ENCODE assay signal across 14 mouse cellular contexts in the genomic region with DNA sequence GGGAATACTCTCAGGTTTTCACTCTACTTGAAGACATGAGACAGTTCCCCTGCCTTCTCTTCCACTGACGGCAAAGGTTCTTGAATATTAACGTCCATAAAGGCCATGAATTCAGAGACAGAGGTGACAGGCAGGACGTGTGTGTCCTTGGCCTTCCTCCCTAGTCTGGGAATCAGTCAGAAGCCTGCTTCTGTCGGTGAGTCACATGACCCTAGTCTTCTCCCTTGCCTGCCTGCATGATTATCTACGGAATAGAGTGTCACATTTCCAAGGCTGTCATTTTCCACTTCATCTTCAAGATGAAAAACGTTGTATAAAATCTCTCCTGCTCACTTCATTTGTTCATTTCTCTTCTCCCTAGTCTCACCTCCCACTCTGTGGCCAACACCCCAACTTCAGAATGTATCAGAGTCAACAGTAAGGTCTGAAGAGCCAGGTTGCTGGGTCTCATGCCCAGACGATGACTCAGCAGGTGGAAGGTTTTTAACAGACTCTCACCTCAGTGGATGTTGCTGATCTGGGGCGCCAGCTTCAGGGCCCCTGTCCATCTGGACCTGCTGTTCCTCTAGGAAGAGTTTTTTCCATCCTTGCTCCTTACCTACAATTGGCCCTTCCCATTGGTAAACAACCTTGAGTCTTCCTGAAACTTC. TPM values are rescaled to one million over a fixed set of nuclear protein-coding genes. Genes with fewer than 3 reads are reported as not detected.
DNase-seq lines count a peak whose midpoint lies in the region; ATAC-seq and TF ChIP-seq lines count a peak whose summit lies in the region.
"Had no signal": no experiment of that assay in that cellular context is flagged by ENCODE, and none has a peak within 500 bp of the region (broad histone marks: within the 10 kb centered on the region; RNA-seq: fewer than 3 reads in every experiment).

No protein-coding gene starts in this region.

- TF ChIP-seq CTCF in ES-Bruce4 (IDR thresholded peaks at IDR 0.05; ENCODE audit: low read depth, low read length) = no peak

- no peak overlapping the region for H3K4me2 ChIP-seq in heart, embryonic 12.5 days
- no peak overlapping the region for H3K4me2 ChIP-seq in intestine, embryonic 15.5 days (replicated peaks)
- H3K4me2 ChIP-seq: hindbrain, embryonic 13.5 days; neural tube, embryonic 13.5 days had no signal

- no peak overlapping the region for H3K4me3 ChIP-seq in heart, embryonic 12.5 days
- no peak overlapping the region for H3K4me3 ChIP-seq in ES-Bruce4 (ENCODE audit: low read depth, low read length)
- H3K4me3 ChIP-seq in intestine, embryonic 15.5 days (replicated peaks) = no peak overlapping the region
- H3K4me3 ChIP-seq: embryonic facial prominence, embryonic 10.5 days; hindbrain, embryonic 13.5 days; neural tube, embryonic 13.5 days had no signal

- 0 out of 2 replicates have a peak, but pooled peaks have one; percentile 26 for TF ChIP-seq EP300 in ES-Bruce4 (IDR thresholded peaks at IDR 0.05; ENCODE audit: insufficient read depth, low read depth, low read length)

- peaks cover 10% of the 10 kb centered on the region; the same call in 1 of the 2 replicates for H3K36me3 ChIP-seq in heart, embryonic 12.5 days
- no peaks in the 10 kb centered on the region for H3K36me3 ChIP-seq in ES-Bruce4 (ENCODE audit: control insufficient read depth, insufficient read depth, low read length, poor library complexity, severe bottlenecking)
- H3K36me3 ChIP-seq in intestine, embryonic 15.5 days = no peaks in the 10 kb centered on the region
- H3K36me3 ChIP-seq: embryonic facial prominence, embryonic 10.5 days; hindbrain, embryonic 13.5 days; neural tube, embryonic 13.5 days had no signal

- ATAC-seq in heart, embryonic 12.5 days (ENCODE audit: insufficient number of reproducible peaks, low FRiP score) = peak; percentile 70
- ATAC-seq in intestine, embryonic 15.5 days = peak; percentile 51; the same call in 1 of the 2 replicates
- ATAC-seq: forebrain, embryonic 16.5 days had no signal

- TF ChIP-seq POLR2A in ES-Bruce4 (IDR thresholded peaks at IDR 0.05; ENCODE audit: insufficient read depth, low read length) = no peak

- no peak overlapping the region for H3K9ac ChIP-seq in heart, embryonic 12.5 days
- H3K9ac ChIP-seq in ES-Bruce4 (ENCODE audit: low read depth, poor library complexity, severe bottlenecking) = no peak overlapping the region
- H3K9ac ChIP-seq in intestine, embryonic 15.5 days = no peak overlapping the region
- H3K9ac ChIP-seq: hindbrain, embryonic 13.5 days; neural tube, embryonic 13.5 days had no signal

- no peaks in the 10 kb centered on the region for H3K27me3 ChIP-seq in heart, embryonic 12.5 days (replicated peaks)
- no peaks in the 10 kb centered on the region for H3K27me3 ChIP-seq in ES-Bruce4 (ENCODE audit: control insufficient read depth, insufficient read depth, low read length, poor library complexity, severe bottlenecking)
- H3K27me3 ChIP-seq in intestine, embryonic 15.5 days (replicated peaks) = no peaks in the 10 kb centered on the region
- H3K27me3 ChIP-seq: hindbrain, embryonic 13.5 days; neural tube, embryonic 13.5 days had no signal

- peaks cover 21% of the 10 kb centered on the region for H3K4me1 ChIP-seq in heart, embryonic 12.5 days (replicated peaks)
- H3K4me1 ChIP-seq in ES-Bruce4 (ENCODE audit: control insufficient read depth, insufficient read depth, low read length) = peaks cover 3% of the 10 kb centered on the region
- no peaks in the 10 kb centered on the region for H3K4me1 ChIP-seq in intestine, embryonic 15.5 days (replicated peaks)
- H3K4me1 ChIP-seq: embryonic facial prominence, embryonic 10.5 days; neural tube, embryonic 13.5 days had no signal

- intact Hi-C loops in heart, postnatal 36 days (cut with DNase I) = no loop called here

- H3K27ac ChIP-seq in heart, embryonic 12.5 days (ENCODE audit: poor library complexity, severe bottlenecking) = peak overlapping the region; percentile 60
- H3K27ac ChIP-seq in ES-Bruce4 (ENCODE audit: insufficient read depth, low read length) = peak overlapping the region; percentile 41; the same call in 1 of the 2 replicates
- H3K27ac ChIP-seq in intestine, embryonic 15.5 days = no peak overlapping the region
- H3K27ac ChIP-seq: embryonic facial prominence, embryonic 10.5 days; hindbrain, embryonic 13.5 days; neural tube, embryonic 13.5 days had no signal

- DNase-seq in heart, postnatal 36 days = no peak
- peak; percentile 60 for DNase-seq in cerebellum, adult 11-12 months
- no peak for DNase-seq in right cerebral cortex, postnatal 14 days
- DNase-seq in thymus, postnatal 14 days = no peak
- DNase-seq: kidney, postnatal 10 days; right cerebral cortex, postnatal 4 days had no signal

- WGBS in heart, embryonic 12.5 days = 32% methylated on average over 8 of the region's 8 CpGs
- WGBS in intestine, embryonic 15.5 days = 63% methylated on average over 8 of the region's 8 CpGs

- no peaks in the 10 kb centered on the region for H3K9me3 ChIP-seq in heart, embryonic 12.5 days (replicated peaks)
- H3K9me3 ChIP-seq in ES-Bruce4 (replicated peaks; ENCODE audit: control insufficient read depth, insufficient read depth, low read length, poor library complexity, severe bottlenecking) = no peaks in the 10 kb centered on the region
- no peaks in the 10 kb centered on the region for H3K9me3 ChIP-seq in intestine, embryonic 15.5 days
- H3K9me3 ChIP-seq: embryonic facial prominence, embryonic 10.5 days; G1E; hindbrain, embryonic 13.5 days; neural tube, embryonic 13.5 days had no signal

RNA-seq across cellular contexts. Expression of a gene that starts 19.5 kb away (rescaled TPM):
- 14.8 and 15.1 TPM in 2 replicates for polyA plus RNA-seq in heart, embryonic 12.5 days (2016; fragmentation: Nextera tagmentation; extraction: Ambion mirVana)
- total RNA-seq in heart, postnatal 36 days (2021) = 1 to 10 TPM; 4.5 to 5.1 TPM
- 3.2 and 9.9 TPM in 2 replicates for polyA plus RNA-seq in ES-Bruce4 (2011; ENCODE audit: insufficient read depth, insufficient read length, low read depth, missing spikeins)
- 23.2 and 23.7 TPM in 2 replicates for polyA plus RNA-seq in intestine, embryonic 15.5 days (2015; fragmentation: Nextera tagmentation; extraction: Ambion mirVana)

RNA-seq across cellular contexts. Expression of a gene that starts 43.6 kb away (rescaled TPM):
- 86.3 and 92.0 TPM in 2 replicates for polyA plus RNA-seq in heart, embryonic 12.5 days (2016; fragmentation: Nextera tagmentation; extraction: Ambion mirVana)
- 10 to 100 TPM; 91.1 to 93.8 TPM for total RNA-seq in heart, postnatal 36 days (2021)
- polyA plus RNA-seq in ES-Bruce4 (2011; ENCODE audit: insufficient read depth, insufficient read length, low read depth, missing spikeins) = 47.1 and 55.3 TPM in 2 replicates
- polyA plus RNA-seq in intestine, embryonic 15.5 days (2015; fragmentation: Nextera tagmentation; extraction: Ambion mirVana) = 135 and 139 TPM in 2 replicates
